Mouse (Mus musculus): Measurements from ENCODE around the gene Gm49721. TPM values are rescaled to one million over a fixed set of nuclear protein-coding genes. Genes with fewer than 3 reads are reported as not detected.
A peak's percentile ranks its signal among the peaks of the same experiment; 100 is the strongest.
"Not testable (repeated sequence)": the region's sequence is repeated elsewhere in the genome, so short reads cannot be mapped to it uniquely, and the experiment has no call there.

The Gm49721 gene
- total RNA-seq, 2 experiments from 2014 or later = not detected

DNA sequence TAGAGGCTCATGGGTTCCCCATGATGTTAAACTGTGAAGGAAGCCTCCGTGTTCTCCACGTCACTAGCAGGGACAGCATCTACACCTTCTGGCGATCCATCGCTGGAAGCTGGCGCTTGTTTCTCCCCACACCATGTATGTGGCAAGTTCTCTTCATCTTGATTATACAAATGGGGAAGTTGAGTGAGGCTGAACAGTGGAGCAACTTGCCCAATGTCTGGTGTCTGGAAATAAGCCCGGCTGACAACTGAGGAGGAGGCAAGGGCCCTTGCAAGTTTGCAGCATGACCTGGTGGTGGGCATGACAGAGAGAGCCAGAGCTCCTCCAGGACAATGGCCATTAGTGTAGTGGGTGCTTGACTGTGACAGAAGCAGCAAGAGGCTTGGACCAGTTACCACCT lies 96.8 kb downstream of the Gm49721 start:
- not testable (repeated sequence) for DNase-seq

DNA sequence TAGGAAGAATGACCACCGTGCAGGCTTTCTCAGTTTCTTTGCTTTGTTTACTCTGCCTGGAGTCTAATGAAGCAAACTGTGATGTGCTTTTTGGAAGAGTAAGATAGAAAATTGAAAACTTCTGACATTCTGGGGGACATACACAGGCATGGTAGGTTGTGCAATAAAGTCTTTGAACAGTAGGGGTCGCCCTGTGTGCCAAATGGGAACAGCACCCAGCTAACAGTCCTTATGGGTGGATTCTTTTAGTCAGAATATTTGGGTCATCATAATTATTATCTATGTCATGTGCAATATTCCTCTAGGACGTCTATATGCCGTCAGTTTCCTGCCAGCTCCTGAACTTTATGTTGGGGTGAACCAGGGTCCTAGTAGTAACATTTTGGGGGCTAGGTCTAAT lies 100.9 kb downstream of the Gm49721 start:
- DNase-seq = peak; percentile 58

DNA sequence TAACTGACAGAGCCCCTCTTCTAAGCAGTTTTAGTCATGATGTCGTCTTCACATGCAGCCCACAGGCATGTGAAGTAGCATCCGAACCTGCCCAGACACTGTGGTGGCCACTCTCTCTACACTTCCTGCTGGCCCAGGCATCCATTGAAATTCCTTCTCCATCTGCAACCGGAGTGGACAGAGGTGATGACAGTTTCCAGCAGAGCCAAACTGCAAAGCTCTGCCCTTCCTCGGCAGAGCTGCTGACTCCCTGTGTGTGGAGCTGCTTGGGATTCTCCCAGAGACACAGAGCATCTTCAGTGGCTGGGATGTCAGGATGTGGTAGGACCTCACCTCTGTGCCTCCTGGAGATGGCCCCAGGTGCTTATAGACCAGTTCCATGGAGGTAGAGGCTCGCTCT lies 105.8 kb downstream of the Gm49721 start:
- not testable (repeated sequence) for DNase-seq

- DNase-seq = not testable (repeated sequence)
Observed at GRCm38 (mm10) chr17:7085469-7086168, 106.9 kb downstream of the Gm49721 start.

- DNase-seq = not testable (repeated sequence)
Observed at GRCm38 (mm10) chr17:7086836-7087235, 108.1 kb downstream of the Gm49721 start.

Other genes starting within 250 kb of the Gm49721 start
- 10 to 100 TPM; 24.0 to 24.9 TPM for gene Ezr, start 196.1 kb upstream of the Gm49721 start, total RNA-seq (2021)
- 10 to 100 TPM; 19.7 to 22.9 TPM for gene Rsph3b, start 30.2 kb upstream of the Gm49721 start, total RNA-seq (2021)
- 1 to 10 TPM; 7.7 to 9.0 TPM for gene Tagap1, start 17.7 kb upstream of the Gm49721 start, total RNA-seq (2021)
- gene Rnaset2b, start 8.3 kb upstream of the Gm49721 start, total RNA-seq (2021) = 100 to 1,000 TPM; 120 to 143 TPM
- not detected for gene Gm1604a, start 46.7 kb downstream of the Gm49721 start, total RNA-seq (2021)
- gene Rps6ka2, start 191.2 kb downstream of the Gm49721 start, total RNA-seq (2021) = 10 to 100 TPM; 42.5 to 45.1 TPM